Mouse (Mus musculus): ENCODE data around the gene Sugct.

Gene Sugct

DNA sequence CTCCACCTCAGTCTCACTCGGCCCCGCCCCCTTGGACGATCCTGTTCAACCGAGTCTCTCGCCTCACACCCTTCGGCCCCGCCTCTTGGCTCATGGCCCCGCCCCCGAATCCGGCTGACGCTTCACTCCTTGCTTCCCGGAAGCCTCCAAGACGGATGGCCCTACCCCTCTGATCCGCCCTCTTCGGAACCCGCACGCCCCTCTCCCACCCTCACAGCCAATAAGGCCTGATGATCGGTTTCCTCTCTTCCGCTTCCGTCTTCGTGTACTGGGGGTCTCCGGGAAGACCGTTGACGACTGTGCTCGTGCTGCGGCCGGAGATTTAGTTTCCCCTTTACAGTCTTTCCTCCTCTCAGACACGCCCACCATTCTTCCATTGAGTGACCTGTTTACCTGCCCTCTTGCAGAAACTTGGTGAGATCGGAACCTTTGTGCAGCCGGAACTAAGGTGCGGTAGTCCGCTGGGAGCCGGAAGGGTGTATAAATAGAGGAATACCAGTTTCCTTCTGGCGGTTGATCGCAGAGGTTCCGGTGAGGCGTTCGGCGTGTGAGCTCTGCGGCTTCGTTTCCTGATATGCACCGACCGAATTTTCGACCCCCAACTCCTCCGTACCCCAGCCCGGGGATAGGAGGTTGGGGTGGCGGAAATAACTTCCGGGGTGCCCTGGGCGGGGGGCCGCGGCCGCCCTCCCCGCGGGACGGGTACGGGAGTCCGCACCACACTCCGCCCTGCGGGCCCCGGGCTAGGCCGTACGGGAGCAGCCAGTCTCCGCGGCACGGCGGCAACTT, at the start of gene Sugct, which contains the start of gene Mplkip:
Gene Sugct, minus strand, starts transcription at position 643 of the 789 bp plus-strand sequence.
Gene Mplkip, plus strand, starts transcription at position 282 of the 789 bp plus-strand sequence.
- peak; percentile 100 for DNase-seq

GRCm38 (mm10) chr13:17728798-17729197, 33.4 kb upstream of the Sugct start:
- DNase-seq, result no peak

DNA sequence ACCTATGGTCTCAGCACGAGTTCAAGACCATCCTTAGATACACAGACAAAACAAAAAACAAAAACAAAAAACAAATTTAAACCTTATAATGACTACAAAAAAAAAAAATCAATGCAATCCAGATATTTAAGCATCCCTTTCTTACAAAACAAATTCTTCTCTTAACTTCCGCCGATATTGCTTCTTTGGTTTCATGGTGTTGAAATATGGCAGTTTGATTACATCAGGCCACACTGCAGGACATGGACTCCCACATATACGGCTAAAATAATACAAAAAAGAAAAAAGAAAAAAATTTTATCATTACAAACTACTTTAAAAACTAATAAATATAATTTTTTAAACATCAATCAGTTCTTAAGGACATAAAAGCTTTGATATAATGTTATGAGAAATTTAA, 32.6 kb upstream of the Sugct start:
- DNase-seq, result no peak

- DNase-seq, result no peak
Observed at GRCm38 (mm10) chr13:17717357-17717756, 22.0 kb upstream of the Sugct start.

DNA sequence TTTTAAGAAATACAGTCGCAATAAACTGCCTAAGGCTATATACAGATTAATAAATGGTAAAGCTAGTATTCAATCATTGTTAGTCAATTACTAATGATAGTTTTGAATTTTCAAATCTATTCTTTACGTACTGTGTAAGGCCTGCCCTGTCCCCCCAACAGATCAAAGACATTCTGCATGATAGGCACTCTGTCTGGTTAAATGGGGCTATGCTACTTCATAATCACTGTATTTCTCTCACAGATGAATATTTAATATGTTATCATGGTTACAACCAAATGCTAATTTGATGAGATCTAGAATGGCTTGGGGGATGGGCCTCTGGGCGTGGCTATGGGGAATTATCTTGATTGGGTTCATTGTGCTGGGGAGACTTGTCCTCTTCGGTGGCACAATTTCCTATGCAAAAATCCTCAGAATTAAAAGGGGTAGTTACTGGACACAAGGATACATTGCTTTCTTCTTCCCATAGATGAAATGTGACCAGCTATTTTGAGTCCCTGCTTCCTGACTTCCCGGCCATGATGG, 13.5 kb upstream of the Sugct start:
- DNase-seq, result no peak

- DNase-seq, result no peak
Observed at GRCm38 (mm10) chr13:17705188-17705826, 10.0 kb upstream of the Sugct start.

DNA sequence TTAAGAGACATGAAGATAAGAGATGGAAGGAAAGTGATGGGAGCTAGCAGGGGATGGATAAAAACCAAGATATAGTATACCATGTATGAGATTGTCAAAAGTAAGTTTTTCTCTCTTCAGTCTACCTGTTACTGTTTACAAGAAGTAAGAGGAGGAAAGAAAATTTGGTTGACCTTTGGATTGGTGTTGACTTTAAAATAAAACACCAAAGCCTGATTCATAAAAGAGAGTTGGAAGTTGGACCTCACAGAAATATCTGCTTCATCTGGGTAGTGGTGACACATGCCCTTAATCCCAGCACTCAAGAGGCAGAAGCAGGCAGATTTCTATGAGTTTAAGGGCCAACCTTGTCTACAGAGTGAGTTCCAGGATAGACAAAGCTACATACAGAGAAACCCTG, 7.0 kb upstream of the Sugct start:
- DNase-seq, result no peak

DNA sequence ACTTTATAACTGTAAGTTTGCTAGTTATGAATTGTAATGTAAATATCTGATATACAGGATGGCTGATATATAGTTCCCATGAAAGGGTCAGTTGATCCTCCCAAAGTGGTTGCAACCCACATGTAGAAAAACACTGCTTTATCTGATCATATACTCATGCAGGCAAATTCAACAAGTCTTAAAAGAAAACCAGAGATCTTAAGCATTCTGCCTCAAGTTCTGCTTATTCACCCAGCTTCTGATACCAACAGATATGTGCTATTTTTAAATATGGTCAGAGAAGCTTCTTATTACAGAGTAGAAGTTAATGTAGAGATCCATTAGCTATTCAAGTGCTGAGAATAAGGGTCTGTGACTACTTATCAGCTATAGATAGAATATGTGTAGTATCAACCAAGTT, 6.0 kb upstream of the Sugct start:
- no peak for DNase-seq

- DNase-seq, result no peak
Observed at GRCm38 (mm10) chr13:17700090-17700715, 4.8 kb upstream of the Sugct start.

GRCm38 (mm10) chr13:17695898-17696580, 686 bp upstream of the Sugct start:
- DNase-seq, result no peak

DNA sequence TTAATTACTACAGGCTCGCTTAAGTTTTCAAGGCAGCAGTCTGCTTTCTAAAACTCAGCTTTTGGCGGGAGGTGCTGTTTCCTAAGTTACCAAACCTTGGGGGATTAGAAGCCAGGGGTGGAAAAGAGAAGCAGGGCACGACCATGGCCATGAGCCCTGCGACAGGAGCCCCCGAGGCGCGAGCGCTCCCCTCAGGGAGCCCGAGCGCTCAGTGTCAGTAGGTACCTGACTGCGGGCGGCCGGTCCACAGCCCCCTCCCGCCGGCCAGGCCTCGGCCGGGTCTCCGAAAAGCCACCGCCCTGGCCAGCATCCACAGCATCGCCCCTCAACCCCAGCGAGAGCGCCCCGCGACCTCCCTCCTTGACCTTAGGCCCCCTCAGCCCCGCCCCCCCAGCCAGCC, 939 bp downstream of the Sugct start:
- no peak for DNase-seq

GRCm38 (mm10) chr13:17693816-17694215, 1.5 kb downstream of the Sugct start:
- peak; percentile 11 for DNase-seq

- no peak for DNase-seq
Observed at GRCm38 (mm10) chr13:17691436-17691835, 3.9 kb downstream of the Sugct start.

- peak; percentile 35 for DNase-seq
Observed at GRCm38 (mm10) chr13:17690686-17691085, 4.7 kb downstream of the Sugct start.

- no peak for DNase-seq
Observed at GRCm38 (mm10) chr13:17689461-17689860, 5.9 kb downstream of the Sugct start.

GRCm38 (mm10) chr13:17671122-17671521, 24.2 kb downstream of the Sugct start:
- DNase-seq, result no peak

GRCm38 (mm10) chr13:17667380-17667779, 28.0 kb downstream of the Sugct start:
- DNase-seq, result no peak

DNA sequence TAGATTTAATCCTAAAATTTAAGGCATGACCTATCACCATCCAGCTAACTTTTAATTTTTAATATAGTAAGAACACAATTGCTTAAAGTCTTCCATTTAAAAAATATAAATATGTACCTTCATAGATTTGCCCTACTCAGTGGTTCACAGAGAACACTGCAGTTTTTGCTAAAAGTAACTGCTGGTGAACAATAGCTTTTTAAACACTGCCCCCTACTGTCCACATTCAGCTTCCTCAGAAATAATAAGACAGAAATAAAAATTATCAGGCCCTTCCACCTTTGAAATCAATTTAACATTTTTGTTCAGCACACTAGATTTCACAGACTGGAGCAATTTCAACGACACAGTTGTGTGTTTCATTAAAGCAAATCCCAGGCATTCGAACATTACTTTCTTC, 53.1 kb downstream of the Sugct start:
- DNase-seq, result no peak

GRCm38 (mm10) chr13:17638008-17638407, 57.3 kb downstream of the Sugct start:
- DNase-seq, result no peak

DNA sequence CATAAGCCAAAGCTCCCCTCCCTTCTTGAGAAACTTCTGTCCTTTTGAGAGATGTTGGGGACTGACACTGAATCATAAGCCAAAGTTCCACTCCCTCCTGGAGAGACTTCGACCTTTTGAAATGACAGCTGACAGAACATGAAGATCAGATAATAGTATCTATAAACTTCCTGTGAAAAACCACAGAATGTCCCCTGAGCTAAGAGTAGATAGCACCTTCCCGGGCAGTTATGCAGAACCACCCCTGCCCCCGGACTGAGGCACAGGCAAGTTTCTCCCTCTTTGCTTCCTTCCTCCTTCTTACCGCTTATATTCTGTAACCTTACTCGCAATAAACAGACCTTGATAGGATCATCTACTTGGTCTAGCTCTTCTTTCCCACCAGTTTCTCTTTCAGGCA, 68.2 kb downstream of the Sugct start:
- DNase-seq, result no peak

GRCm38 (mm10) chr13:17624976-17625375, 70.4 kb downstream of the Sugct start:
- DNase-seq, result no peak

DNA sequence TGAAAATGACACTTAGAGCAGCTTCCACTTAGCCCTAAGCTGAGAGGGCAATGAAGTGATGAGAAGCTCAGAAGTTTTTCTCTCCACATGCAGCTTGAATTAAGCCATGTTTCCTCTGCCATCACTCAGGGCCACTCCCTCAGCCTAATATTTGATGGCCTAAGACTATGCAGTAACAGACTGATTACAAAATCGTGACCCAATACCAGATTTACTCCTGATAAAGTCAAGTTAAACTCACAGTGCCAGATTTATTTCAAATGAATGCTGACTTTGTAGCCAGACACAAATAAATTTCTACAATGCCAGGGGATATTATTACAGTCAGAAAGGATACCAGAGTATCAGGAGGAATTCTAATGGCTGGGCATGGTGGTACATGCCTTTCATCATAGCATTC, 89.1 kb downstream of the Sugct start:
- DNase-seq, result no peak

DNA sequence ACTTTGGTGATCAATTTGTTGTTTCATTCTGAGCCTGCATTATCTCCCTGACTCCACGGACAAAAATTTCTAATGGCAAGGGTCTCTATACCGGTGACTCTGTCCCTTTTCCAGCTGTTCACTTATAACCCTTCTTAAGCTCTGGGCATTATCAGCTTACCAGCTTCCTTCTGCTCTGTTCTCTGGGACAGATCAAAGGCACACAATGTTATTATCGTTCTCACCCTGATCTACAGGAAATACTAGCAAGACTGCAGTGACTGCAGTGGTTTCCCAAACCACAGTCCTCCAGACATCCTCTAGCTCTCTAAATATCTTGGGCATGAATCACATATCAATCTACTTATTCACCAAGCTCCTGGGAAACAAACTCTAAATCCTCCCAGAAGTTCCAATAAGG, 90.7 kb downstream of the Sugct start:
- DNase-seq, result no peak

All from kidney, postnatal 10 days (tissue).